Mouse (Mus musculus) liver, embryonic 15.5 days (tissue): Measurements from ENCODE around the gene Acbd5. TPM values are rescaled to one million over a fixed set of nuclear protein-coding genes. Genes with fewer than 3 reads are reported as not detected.

ENCODE experiments used
- ATAC-seq: fragments of 200-750 bp; cut with Nextera tagmentation; 2 replicates; pipeline ENCODE4 v1.8.0; 2017; ENCODE audit warnings: moderate number of reproducible peaks, mild to moderate bottlenecking, moderate library complexity; ENCODE audit not compliant: insufficient read depth
- H3K27ac ChIP-seq: fragments of 300-500 bp; sonication (generic); replicated peaks from 2 replicates; pipeline ENCODE4 v1.5.1; 2015; ENCODE audit warnings: mild to moderate bottlenecking, inconsistent platforms
- H3K27me3 ChIP-seq: fragments of 300-500 bp; sonication (generic); 2 replicates; pipeline ENCODE4 v1.6.1; 2015; ENCODE audit warnings: mild to moderate bottlenecking, inconsistent platforms
- H3K36me3 ChIP-seq: fragments of 300-500 bp; sonication (generic); replicated peaks from 2 replicates; pipeline ENCODE4 v1.6.1; 2015; ENCODE audit warnings: moderate library complexity, mild to moderate bottlenecking, inconsistent platforms
- H3K4me1 ChIP-seq: fragments of 300-500 bp; sonication (generic); replicated peaks from 2 replicates; pipeline ENCODE4 v1.6.1; 2015; ENCODE audit warnings: inconsistent platforms
- H3K4me2 ChIP-seq: fragments of 300-500 bp; sonication (generic); 2 replicates; pipeline ENCODE4 v1.6.1; 2015; ENCODE audit warnings: moderate library complexity, mild to moderate bottlenecking, inconsistent platforms
- H3K4me3 ChIP-seq: fragments of 300-500 bp; sonication (generic); replicated peaks from 2 replicates; pipeline ENCODE4 v1.5.1; 2015; ENCODE audit warnings: mild to moderate bottlenecking, inconsistent platforms
- H3K9ac ChIP-seq: fragments of 300-500 bp; sonication (generic); 2 replicates; pipeline ENCODE4 v1.6.1; 2015; ENCODE audit warnings: moderate library complexity, mild to moderate bottlenecking, inconsistent platforms
- H3K9me3 ChIP-seq: fragments of 300-500 bp; sonication (generic); replicated peaks from 2 replicates; pipeline ENCODE4 v1.6.1; 2016; ENCODE audit warnings: inconsistent platforms
- WGBS: fragments of 180-500 bp; shearing (Covaris S2); methylation state at CpG from one replicate; pipeline ENCODE4 v1.1.7; 2015; ENCODE audit warnings: mixed read lengths; ENCODE audit not compliant: insufficient replicate concordance; 5-methylcytosine and 5-hydroxymethylcytosine counted together
- polyA plus RNA-seq: library from polyadenylated mRNA; unstranded; fragments of >200 nt; fragmentation: Nextera tagmentation; extraction: Ambion mirVana; gene quantifications from 2 replicates; pipeline ENCODE4 v1.2.1, GENCODE M21; 2015

The Acbd5 gene
- polyA plus RNA-seq, 1 experiment from 2014 or later: 16.5 TPM

- peak; percentile 90 for ATAC-seq
- WGBS: under 1% methylated on average over 50 of the region's 50 CpGs
- Histone ChIP-seq H3K27me3 (no peaks in the 10 kb centered on the region), H3K36me3 (0 out of 2 replicates have a peak, but pooled peaks cover 9% of the 10 kb centered on the region), H3K27ac (peak overlapping the region; percentile 92), H3K9me3 (no peaks in the 10 kb centered on the region), H3K4me3 (peak overlapping the region; percentile 82), H3K4me1 (peaks cover 16% of the 10 kb centered on the region), H3K4me2 (peak overlapping the region; percentile 85), H3K9ac (peak overlapping the region; percentile 74)
Observed at GRCm38 (mm10) chr2:23068894-23069744, 1.2 kb downstream of the Acbd5 start.

- Histone ChIP-seq H3K27me3 (no peaks in the 10 kb centered on the region), H3K27ac (no peak overlapping the region), H3K4me1 (peaks cover 16% of the 10 kb centered on the region), H3K36me3 (0 out of 2 replicates have a peak, but pooled peaks cover 9% of the 10 kb centered on the region), H3K9me3 (no peaks in the 10 kb centered on the region), H3K4me3 (no peak overlapping the region; the same call in 1 of the 2 replicates), H3K4me2 (no peak overlapping the region), H3K9ac (no peak overlapping the region)
- no peak for ATAC-seq
- 87% methylated on average over 2 of the region's 2 CpGs for WGBS
Observed at GRCm38 (mm10) chr2:23070491-23070890, 2.5 kb downstream of the Acbd5 start.

GRCm38 (mm10) chr2:23071406-23071805 is 3.4 kb downstream of the Acbd5 start:
- Histone ChIP-seq H3K4me1 (peaks cover 16% of the 10 kb centered on the region), H3K27me3 (no peaks in the 10 kb centered on the region), H3K27ac (no peak overlapping the region), H3K36me3 (peaks cover 10% of the 10 kb centered on the region; the same call in 1 of the 2 replicates), H3K4me3 (no peak overlapping the region), H3K9me3 (no peaks in the 10 kb centered on the region), H3K9ac (no peak overlapping the region), H3K4me2 (no peak overlapping the region)
- 71% methylated on average over 1 of the region's 1 CpGs for whole genome bisulfite sequencing
- ATAC-seq: no peak

GRCm38 (mm10) chr2:23075846-23076245 is 7.9 kb downstream of the Acbd5 start:
- ATAC-seq: no peak
- Histone ChIP-seq H3K27ac (no peak overlapping the region), H3K4me2 (no peak overlapping the region), H3K36me3 (peaks cover 30% of the 10 kb centered on the region), H3K9me3 (no peaks in the 10 kb centered on the region), H3K4me3 (no peak overlapping the region), H3K9ac (no peak overlapping the region), H3K4me1 (no peaks in the 10 kb centered on the region), H3K27me3 (no peaks in the 10 kb centered on the region)

- H3K27ac ChIP-seq: no peak overlapping the region
Observed at GRCm38 (mm10) chr2:23076783-23077182, 8.8 kb downstream of the Acbd5 start.

GRCm38 (mm10) chr2:23077693-23078092 is 9.7 kb downstream of the Acbd5 start:
- Histone ChIP-seq H3K4me1 (no peaks in the 10 kb centered on the region), H3K27ac (no peak overlapping the region), H3K36me3 (peaks cover 35% of the 10 kb centered on the region), H3K9ac (no peak overlapping the region), H3K4me2 (no peak overlapping the region), H3K4me3 (no peak overlapping the region), H3K27me3 (no peaks in the 10 kb centered on the region), H3K9me3 (no peaks in the 10 kb centered on the region)
- ATAC-seq: no peak
- WGBS: 70% methylated on average over 5 of the region's 5 CpGs

More at GRCm38 (mm10) chr2:23076783-23077182, 8.8 kb downstream of the Acbd5 start:
- Histone ChIP-seq H3K36me3 (peaks cover 35% of the 10 kb centered on the region), H3K9ac (no peak overlapping the region), H3K4me1 (no peaks in the 10 kb centered on the region), H3K27me3 (no peaks in the 10 kb centered on the region), H3K4me3 (no peak overlapping the region), H3K9me3 (no peaks in the 10 kb centered on the region), H3K4me2 (no peak overlapping the region)
- no peak for ATAC-seq

GRCm38 (mm10) chr2:23078588-23078987 is 10.6 kb downstream of the Acbd5 start:
- Histone ChIP-seq H3K4me3 (no peak overlapping the region), H3K4me2 (no peak overlapping the region), H3K9ac (no peak overlapping the region), H3K27ac (no peak overlapping the region), H3K27me3 (no peaks in the 10 kb centered on the region), H3K9me3 (no peaks in the 10 kb centered on the region), H3K36me3 (peaks cover 38% of the 10 kb centered on the region), H3K4me1 (no peaks in the 10 kb centered on the region)
- ATAC-seq: no peak
- 77% methylated on average over 2 of the region's 2 CpGs for WGBS

- no peaks in the 10 kb centered on the region for H3K9me3 ChIP-seq
- no peaks in the 10 kb centered on the region for H3K27me3 ChIP-seq
- H3K4me1 ChIP-seq: no peaks in the 10 kb centered on the region
- peaks cover 37% of the 10 kb centered on the region for H3K36me3 ChIP-seq
- WGBS: 84% methylated on average over 8 of the region's 8 CpGs
- H3K27ac ChIP-seq: no peak overlapping the region
- H3K9ac ChIP-seq: no peak overlapping the region
- H3K4me2 ChIP-seq: no peak overlapping the region
- ATAC-seq: no peak
- H3K4me3 ChIP-seq: no peak overlapping the region
Observed at GRCm38 (mm10) chr2:23084540-23084939, 16.6 kb downstream of the Acbd5 start.

- no peak for ATAC-seq
- Histone ChIP-seq H3K9ac (no peak overlapping the region), H3K9me3 (no peaks in the 10 kb centered on the region), H3K4me1 (no peaks in the 10 kb centered on the region), H3K4me3 (no peak overlapping the region), H3K27me3 (no peaks in the 10 kb centered on the region), H3K4me2 (no peak overlapping the region), H3K27ac (no peak overlapping the region), H3K36me3 (peaks cover 45% of the 10 kb centered on the region)
- WGBS: 37% methylated on average over 5 of the region's 5 CpGs
Observed at GRCm38 (mm10) chr2:23092216-23092615, 24.2 kb downstream of the Acbd5 start.

- Histone ChIP-seq H3K4me3 (no peak overlapping the region), H3K27ac (no peak overlapping the region), H3K9me3 (no peaks in the 10 kb centered on the region), H3K27me3 (no peaks in the 10 kb centered on the region), H3K4me1 (no peaks in the 10 kb centered on the region), H3K36me3 (peaks cover 28% of the 10 kb centered on the region), H3K9ac (no peak overlapping the region), H3K4me2 (no peak overlapping the region)
- no peak for ATAC-seq
Observed at GRCm38 (mm10) chr2:23097028-23097427, 29.1 kb downstream of the Acbd5 start.

GRCm38 (mm10) chr2:23102266-23102665 is 34.3 kb downstream of the Acbd5 start:
- Histone ChIP-seq H3K36me3 (peaks cover 9% of the 10 kb centered on the region; the same call in 1 of the 2 replicates), H3K4me1 (no peaks in the 10 kb centered on the region), H3K9me3 (no peaks in the 10 kb centered on the region), H3K27me3 (no peaks in the 10 kb centered on the region), H3K4me3 (no peak overlapping the region), H3K4me2 (no peak overlapping the region), H3K27ac (no peak overlapping the region), H3K9ac (no peak overlapping the region)
- ATAC-seq: no peak

GRCm38 (mm10) chr2:23119573-23119972 is 51.6 kb downstream of the Acbd5 start:
- Histone ChIP-seq H3K9ac (no peak overlapping the region), H3K27me3 (no peaks in the 10 kb centered on the region), H3K27ac (no peak overlapping the region), H3K4me1 (no peaks in the 10 kb centered on the region), H3K9me3 (no peaks in the 10 kb centered on the region), H3K4me2 (no peak overlapping the region), H3K4me3 (no peak overlapping the region), H3K36me3 (peaks cover 33% of the 10 kb centered on the region)
- no peak for ATAC-seq
